Mouse (Mus musculus) bone marrow macrophage, adult 2 months (primary cell): Measurements from ENCODE around the gene Carhsp1. TPM values are rescaled to one million over a fixed set of nuclear protein-coding genes. Genes with fewer than 3 reads are reported as not detected.

Experiments used
- H3K27ac ChIP-seq: 2 replicates; pipeline ENCODE4 v1.5.1; 2012; ENCODE audit warnings: low read depth, low read length; ENCODE audit not compliant: insufficient read depth
- H3K4me1 ChIP-seq: 2 replicates; pipeline ENCODE4 v1.6.1; 2012; ENCODE audit warnings: low read length; ENCODE audit not compliant: control insufficient read depth, insufficient read depth
- H3K4me3 ChIP-seq: 2 replicates; pipeline ENCODE4 v1.5.1; 2012; ENCODE audit warnings: mild to moderate bottlenecking, low read length, moderate library complexity; ENCODE audit not compliant: insufficient read depth
- CTCF ChIP-seq: IDR thresholded peaks from 2 replicates; pipeline ENCODE4 v1.5.1; 2012; ENCODE audit warnings: low read depth, mild to moderate bottlenecking, low read length, moderate library complexity
- POLR2A ChIP-seq: IDR thresholded peaks from 2 replicates; pipeline ENCODE4 v1.6.1; 2012; ENCODE audit warnings: mild to moderate bottlenecking, low read depth, low read length, borderline replicate concordance
- polyA plus RNA-seq: library from polyadenylated mRNA; stranded (reverse); fragments of >200 nt; gene quantifications from 2 replicates; pipeline ENCODE4 v1.2.4, GENCODE M21; 2012; ENCODE audit not compliant: missing spikeins, insufficient read depth, insufficient read length

Gene Carhsp1
- polyA plus RNA-seq, 1 experiment = 26.3 TPM

DNA sequence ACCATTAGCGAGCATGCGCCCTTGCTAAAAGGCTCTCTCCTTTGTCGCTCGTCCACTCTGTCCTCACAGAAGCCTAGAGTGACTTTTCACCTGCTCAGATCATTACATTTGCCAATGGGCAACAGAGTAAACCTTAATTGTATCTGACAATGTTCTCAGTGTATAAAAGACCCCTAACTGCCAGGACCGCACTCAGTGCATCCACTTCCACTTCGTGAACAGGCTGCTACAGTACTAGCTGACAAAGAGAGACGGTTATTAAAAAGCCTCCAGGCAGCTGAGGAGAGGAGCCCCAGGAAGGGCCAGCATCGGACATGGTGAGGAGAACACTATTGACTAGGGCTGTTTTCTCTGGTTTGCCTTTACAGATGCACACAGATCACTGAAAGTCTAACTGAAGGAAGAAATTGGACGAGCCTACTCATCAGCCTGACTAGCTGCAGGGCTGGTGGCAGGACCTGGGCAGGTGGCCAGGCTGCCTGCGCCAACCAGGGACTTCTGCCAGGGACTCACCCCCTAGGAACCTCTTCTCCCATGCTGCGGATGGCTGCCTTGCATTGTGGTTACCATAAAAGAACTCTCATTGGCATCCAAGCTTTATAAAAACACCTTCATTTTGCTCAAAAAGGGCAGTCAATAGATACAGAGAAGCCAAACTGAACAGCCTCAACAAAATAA lies 18.2 kb upstream of the Carhsp1 start:
- no peak for TF ChIP-seq POLR2A
- no peak for TF ChIP-seq CTCF
- Histone ChIP-seq H3K27ac (no peak overlapping the region), H3K4me1 (peaks cover 3% of the 10 kb centered on the region; the same call in 1 of the 2 replicates), H3K4me3 (no peak overlapping the region)

DNA sequence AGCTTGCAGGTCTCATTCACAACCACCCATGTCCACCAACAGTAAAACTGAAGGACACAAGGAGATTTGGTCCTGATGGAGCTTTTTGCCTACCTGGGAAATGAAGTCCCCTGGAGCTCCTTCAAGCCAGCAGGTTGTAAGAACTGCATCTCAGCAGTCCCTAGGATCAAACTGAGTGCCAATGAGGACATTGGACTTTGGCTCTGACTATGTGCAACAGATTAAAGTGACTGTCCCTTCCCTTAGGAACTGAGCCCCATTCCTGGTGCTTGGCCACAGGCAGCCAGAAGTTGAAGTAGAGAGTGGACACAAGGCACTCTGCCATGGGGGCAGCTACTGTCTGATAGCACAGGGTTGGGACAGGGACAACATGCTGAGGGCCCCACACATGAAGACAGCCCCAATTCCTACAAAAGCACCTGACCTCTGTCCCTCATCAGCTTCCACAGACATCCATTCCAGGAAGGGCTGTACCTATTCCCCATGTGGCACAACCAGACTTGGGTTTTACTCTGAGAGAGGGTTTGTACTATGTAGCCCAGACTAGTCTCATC lies 15.7 kb upstream of the Carhsp1 start:
- TF ChIP-seq CTCF = no peak
- TF ChIP-seq POLR2A = no peak
- peaks cover 3% of the 10 kb centered on the region; the same call in 1 of the 2 replicates for H3K4me1 ChIP-seq
- H3K27ac ChIP-seq = no peak overlapping the region
- no peak overlapping the region for H3K4me3 ChIP-seq

DNA sequence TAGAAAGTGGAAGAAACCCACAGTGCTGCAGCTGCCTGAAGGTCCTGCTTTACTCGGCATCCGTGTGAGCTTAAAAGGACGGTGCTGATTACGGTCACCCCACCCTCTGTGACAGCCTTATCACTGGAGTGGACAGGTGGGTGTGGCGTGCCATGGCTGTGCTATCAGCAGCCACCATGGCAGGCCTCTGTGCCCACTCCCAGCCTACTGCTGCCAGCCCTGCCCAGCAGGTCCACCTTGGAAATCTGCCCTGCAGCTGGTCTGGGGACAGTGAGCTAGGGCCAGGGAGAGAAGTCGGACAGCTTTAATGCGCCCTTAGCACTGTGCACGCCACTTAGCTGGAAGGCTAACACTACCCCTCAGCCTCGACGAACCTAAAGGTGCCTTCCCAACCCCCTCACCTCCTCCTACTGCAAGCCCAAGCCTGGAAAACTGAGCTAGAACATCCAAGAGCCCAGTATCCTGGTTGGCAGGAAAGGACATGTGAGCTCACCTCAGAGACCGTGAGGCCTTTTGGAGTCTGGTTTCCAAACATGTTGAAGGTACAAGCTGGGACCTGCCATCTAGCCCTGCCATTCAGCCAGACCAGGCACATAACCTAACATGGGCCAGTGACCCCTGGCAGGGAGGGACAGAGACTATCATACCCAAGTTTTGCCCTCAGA lies 15.0 kb upstream of the Carhsp1 start:
- TF ChIP-seq POLR2A (no peak), CTCF (no peak)
- Histone ChIP-seq H3K27ac (no peak overlapping the region), H3K4me1 (peaks cover 3% of the 10 kb centered on the region; the same call in 1 of the 2 replicates), H3K4me3 (no peak overlapping the region)

DNA sequence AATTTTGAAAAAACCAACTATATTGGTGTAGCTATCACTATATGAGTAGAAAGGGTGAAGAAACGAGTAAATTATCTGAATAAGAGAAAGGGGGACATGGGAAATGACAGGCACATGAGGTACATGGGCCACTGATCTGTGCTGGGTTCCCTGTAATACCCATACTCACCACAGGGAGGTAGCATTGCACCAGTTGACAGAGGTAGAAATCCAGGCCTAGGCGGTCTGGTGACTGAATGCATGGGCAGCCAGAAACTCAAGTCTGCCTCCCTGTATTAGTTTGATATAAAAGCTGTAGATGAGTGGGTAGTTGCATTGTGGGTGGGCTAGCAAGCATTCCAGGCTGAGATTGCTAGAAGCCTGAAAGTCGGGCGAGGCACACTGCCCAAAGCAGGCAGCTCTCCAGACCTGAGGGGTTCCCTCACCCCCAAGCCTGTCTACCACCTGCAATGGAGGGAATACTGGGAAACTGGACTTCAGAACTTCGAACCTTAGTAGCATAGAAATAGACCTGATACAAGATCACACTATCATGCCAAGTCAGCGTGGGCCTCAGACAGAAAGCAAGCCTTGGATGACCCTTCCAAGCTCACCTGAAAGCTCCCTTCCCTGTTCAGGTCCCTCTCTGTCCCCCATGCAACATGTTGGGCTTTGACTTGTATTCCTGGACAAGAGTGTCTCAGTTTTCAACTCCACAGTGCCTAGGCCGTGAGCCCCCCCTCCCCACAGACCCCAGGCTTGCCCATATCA lies 14.3 kb upstream of the Carhsp1 start:
- H3K27ac ChIP-seq = no peak overlapping the region
- TF ChIP-seq POLR2A = no peak
- TF ChIP-seq CTCF = peak; percentile 48
- H3K4me1 ChIP-seq = peaks cover 3% of the 10 kb centered on the region; the same call in 1 of the 2 replicates
- H3K4me3 ChIP-seq = no peak overlapping the region

DNA sequence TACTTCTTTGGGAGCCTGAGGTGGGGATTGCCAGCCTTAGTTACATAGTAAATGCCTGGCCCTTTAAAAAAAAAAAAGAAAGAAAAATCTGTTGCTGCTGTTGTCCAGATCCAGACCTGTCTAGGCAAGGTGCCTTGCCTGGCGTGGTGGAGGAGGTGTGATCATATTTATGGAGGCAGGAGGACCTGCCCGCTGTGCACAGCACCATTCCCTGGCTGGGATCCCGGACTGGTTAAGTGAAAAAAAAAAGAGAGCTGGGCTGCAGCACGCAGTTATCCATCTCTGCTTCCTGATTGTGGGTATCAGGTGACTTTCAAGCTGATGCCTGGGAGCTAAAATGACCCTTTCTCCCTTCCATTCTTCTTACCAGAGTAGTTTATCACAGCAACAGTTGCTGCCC lies 13.1 kb upstream of the Carhsp1 start:
- Histone ChIP-seq H3K27ac (no peak overlapping the region), H3K4me1 (peaks cover 3% of the 10 kb centered on the region; the same call in 1 of the 2 replicates), H3K4me3 (no peak overlapping the region)
- TF ChIP-seq POLR2A (no peak), CTCF (no peak)

DNA sequence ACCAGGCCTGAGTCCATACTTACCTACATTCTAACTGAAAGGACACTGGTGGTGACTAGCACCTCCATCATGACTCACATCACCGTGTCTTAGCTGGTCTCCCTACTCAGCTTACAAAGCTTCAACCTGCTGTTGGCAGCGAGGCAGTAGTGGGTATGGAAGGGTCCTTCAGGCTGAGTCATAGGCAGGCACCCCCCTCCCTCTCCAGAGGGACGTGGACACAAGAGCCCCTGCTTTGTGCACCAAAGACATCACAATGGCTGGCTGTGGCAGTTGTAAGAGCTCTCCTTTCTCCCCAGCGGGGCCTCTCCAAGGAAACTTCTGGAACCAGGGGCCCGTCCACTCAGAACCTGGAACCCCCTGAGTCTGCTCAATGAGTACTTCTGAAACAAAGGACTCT lies 8.5 kb upstream of the Carhsp1 start, which contains the start of gene Gm5767:
Gm5767 (plus strand) TSS at position 301 of the 400 bp plus-strand sequence.
- no peak within 1 kb of the TSS for H3K27ac ChIP-seq
- TF ChIP-seq POLR2A (no peak), CTCF (no peak)
- no peak within 1 kb of the TSS for H3K4me3 ChIP-seq
- H3K4me1 ChIP-seq = no peaks in the 10 kb centered on the region

DNA sequence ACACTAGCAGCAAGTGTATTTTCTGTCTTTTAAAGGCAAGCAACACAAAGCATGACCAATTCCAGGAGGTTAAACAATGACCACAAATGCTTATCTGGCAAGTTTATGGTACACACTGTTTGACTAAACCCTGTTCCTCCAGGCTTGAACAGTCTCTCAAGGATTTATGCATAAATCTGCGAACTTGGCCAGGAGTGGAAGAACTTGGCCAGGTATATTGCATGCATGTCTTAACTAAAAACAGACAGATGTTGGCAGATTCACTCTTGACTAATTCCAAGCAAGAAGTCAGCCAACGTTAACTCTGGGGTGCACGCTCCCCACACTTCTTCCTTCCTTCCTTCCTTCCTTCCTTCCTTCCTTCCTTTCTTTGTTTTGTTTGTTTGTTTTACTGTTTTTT lies 7.8 kb upstream of the Carhsp1 start:
- TF ChIP-seq POLR2A = no peak
- TF ChIP-seq CTCF = no peak
- no peak overlapping the region for H3K27ac ChIP-seq
- no peak overlapping the region for H3K4me3 ChIP-seq
- no peaks in the 10 kb centered on the region for H3K4me1 ChIP-seq

DNA sequence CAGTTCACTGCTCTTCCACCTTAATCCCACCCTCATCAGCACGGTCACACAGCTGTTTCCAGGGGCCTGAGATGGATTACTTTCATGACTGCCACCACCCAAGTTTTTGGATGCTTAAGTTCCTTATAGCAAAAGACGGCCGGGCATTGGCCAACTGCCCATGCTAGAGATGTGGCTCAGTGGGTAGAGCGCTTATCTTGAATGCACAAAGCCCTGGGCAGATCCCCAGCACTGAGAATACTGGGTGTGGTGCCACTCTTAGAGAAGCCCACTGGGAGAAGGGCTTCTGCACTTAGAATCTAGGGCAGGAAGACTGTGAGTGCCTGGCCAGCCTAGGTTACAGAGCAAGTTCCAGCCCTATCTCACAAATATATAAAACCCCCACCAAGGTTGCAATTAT lies 6.7 kb upstream of the Carhsp1 start:
- Histone ChIP-seq H3K4me3 (no peak overlapping the region), H3K27ac (no peak overlapping the region), H3K4me1 (no peaks in the 10 kb centered on the region)
- TF ChIP-seq POLR2A (no peak), CTCF (no peak)

DNA sequence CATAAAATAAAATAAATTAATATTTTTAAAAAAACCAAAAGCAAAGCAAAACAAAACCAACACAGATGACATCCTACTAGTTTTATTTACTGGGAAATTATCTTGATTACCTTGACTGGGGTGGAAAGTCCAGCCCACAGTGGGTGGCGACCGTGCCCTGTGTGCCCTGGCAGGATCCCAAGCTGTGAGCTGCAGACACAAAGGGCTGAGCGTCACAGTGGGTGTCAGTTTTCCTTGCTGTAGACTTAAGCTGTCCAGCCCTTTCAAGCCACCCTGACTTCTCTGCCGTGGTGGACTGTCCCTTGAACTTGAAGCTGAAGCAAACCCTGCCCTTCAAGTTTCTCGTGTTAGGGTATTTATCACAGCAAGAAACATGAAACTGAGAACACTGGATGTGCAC lies 6.1 kb upstream of the Carhsp1 start:
- Histone ChIP-seq H3K4me1 (no peaks in the 10 kb centered on the region), H3K4me3 (no peak overlapping the region), H3K27ac (no peak overlapping the region)
- TF ChIP-seq CTCF (no peak), POLR2A (no peak)
